Mouse (Mus musculus) embryonic facial prominence, embryonic 14.5 days (tissue): ENCODE measurements around the gene Pafah1b3. TPM values are rescaled to one million over a fixed set of nuclear protein-coding genes. Genes with fewer than 3 reads are reported as not detected.
A peak's percentile ranks its signal among the peaks of the same experiment; 100 is the strongest.

Experiments used
- ATAC-seq: fragments of 200-750 bp; cut with Nextera tagmentation; 2 replicates; pipeline ENCODE4 v1.8.0; 2017; ENCODE audit warnings: low read depth, moderate number of reproducible peaks, moderate TSS enrichment
- DNase-seq: peaks from one replicate; pipeline ENCODE4 v3.0.0-alpha.2; 2015; ENCODE audit warnings: low spot score
- H3K27ac ChIP-seq: fragments of 300-500 bp; sonication (generic); replicated peaks from 2 replicates; pipeline ENCODE4 v1.5.1; 2014; ENCODE audit warnings: low read depth, mild to moderate bottlenecking, low read length, moderate library complexity
- H3K27me3 ChIP-seq: fragments of 300-500 bp; sonication (generic); replicated peaks from 2 replicates; pipeline ENCODE4 v1.6.1; 2014; ENCODE audit warnings: low read length; ENCODE audit not compliant: control insufficient read depth, insufficient read depth
- H3K36me3 ChIP-seq: fragments of 300-500 bp; sonication (generic); 2 replicates; pipeline ENCODE4 v1.6.1; 2014; ENCODE audit warnings: low read length, mixed read lengths; ENCODE audit not compliant: control insufficient read depth, insufficient read depth
- H3K4me1 ChIP-seq: fragments of 300-500 bp; sonication (generic); 2 replicates; pipeline ENCODE4 v1.6.1; 2014; ENCODE audit warnings: antibody characterized with exemption, low read length; ENCODE audit not compliant: control insufficient read depth, insufficient read depth
- H3K4me2 ChIP-seq: fragments of 300-500 bp; sonication (generic); 2 replicates; pipeline ENCODE4 v1.6.1; 2014; ENCODE audit warnings: low read depth, mild to moderate bottlenecking, low read length, moderate library complexity, mixed read lengths
- H3K4me3 ChIP-seq: fragments of 300-500 bp; sonication (generic); 2 replicates; pipeline ENCODE4 v1.5.1; 2014; ENCODE audit warnings: low read depth, mild to moderate bottlenecking, low read length
- H3K9ac ChIP-seq: fragments of 300-500 bp; sonication (generic); 2 replicates; pipeline ENCODE4 v1.6.1; 2014; ENCODE audit warnings: low read depth, mild to moderate bottlenecking, low read length, moderate library complexity, mixed read lengths
- H3K9me3 ChIP-seq: fragments of 300-500 bp; sonication (generic); 2 replicates; pipeline ENCODE4 v1.6.1; 2016; ENCODE audit warnings: low read length; ENCODE audit not compliant: control insufficient read depth
- WGBS: fragments of 180-500 bp; shearing (Covaris S2); extraction: QIAGEN DNeasy Blood & Tissue Kit; methylation state at CpG from one replicate; pipeline ENCODE4 v1.1.7; 2014; 5-methylcytosine and 5-hydroxymethylcytosine counted together
- polyA plus RNA-seq: library from polyadenylated mRNA; unstranded; fragments of >200 nt; fragmentation: Nextera tagmentation; extraction: Ambion mirVana; gene quantifications from 2 replicates; pipeline ENCODE4 v1.2.1, GENCODE M21; 2014

The Pafah1b3 gene
- polyA plus RNA-seq, 1 experiment from 2014 or later: 173 TPM

DNA sequence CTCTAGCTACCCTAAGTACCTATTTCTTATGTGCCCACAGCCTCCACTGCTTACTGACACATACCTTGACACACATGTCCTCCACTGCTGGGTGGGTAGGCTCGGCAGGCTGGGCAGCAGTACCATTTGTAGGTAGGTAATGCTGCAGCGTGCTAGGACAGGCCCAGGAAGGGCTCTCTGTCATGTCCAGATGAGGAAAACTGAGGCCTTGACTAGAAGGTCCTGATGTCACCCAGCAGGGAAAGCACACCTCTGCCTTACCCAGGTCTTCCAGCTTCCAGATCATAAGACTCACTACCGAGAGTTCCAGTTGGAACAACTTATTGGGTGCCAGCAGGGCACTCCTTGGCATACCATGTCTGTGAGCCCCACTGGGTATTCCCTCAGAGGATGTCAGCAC lies 22.8 kb downstream of the Pafah1b3 start:
- peaks cover 49% of the 10 kb centered on the region for H3K36me3 ChIP-seq
- no peaks in the 10 kb centered on the region for H3K27me3 ChIP-seq
- no peak for ATAC-seq
- WGBS: 77% methylated on average over 3 of the region's 3 CpGs
- H3K9ac ChIP-seq: peak overlapping the region; percentile 41; the same call in 1 of the 2 replicates
- DNase-seq: no peak
- no peak overlapping the region for H3K4me3 ChIP-seq
- H3K27ac ChIP-seq: peak overlapping the region; percentile 55
- no peak overlapping the region for H3K4me2 ChIP-seq
- H3K9me3 ChIP-seq: no peaks in the 10 kb centered on the region
- peaks cover 32% of the 10 kb centered on the region for H3K4me1 ChIP-seq

DNA sequence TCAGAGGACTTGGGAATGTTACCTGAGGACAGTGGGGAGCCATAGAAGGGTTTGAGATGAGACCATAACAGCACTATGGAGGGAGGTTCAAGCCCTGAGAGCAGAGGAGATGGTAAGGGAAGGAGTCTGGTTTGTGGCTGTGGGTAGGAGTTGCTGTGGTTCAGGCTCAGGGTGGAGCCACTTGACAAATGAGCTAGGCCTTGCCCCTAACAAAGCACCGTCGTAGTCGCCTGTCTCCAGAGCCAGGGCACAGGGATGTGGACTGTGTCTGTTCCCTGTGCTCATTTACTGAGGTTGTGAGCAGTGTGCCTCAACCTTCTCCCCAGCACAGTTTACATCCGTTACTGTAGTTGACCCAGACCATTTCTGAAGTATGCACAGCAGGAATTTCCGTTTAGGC lies 23.2 kb downstream of the Pafah1b3 start:
- peak overlapping the region; percentile 42; the same call in 1 of the 2 replicates for H3K9ac ChIP-seq
- H3K4me2 ChIP-seq: no peak overlapping the region
- DNase-seq (no peak), ATAC-seq (no peak)
- WGBS: 44% methylated on average over 3 of the region's 5 CpGs
- peak overlapping the region; percentile 55 for H3K27ac ChIP-seq
- no peaks in the 10 kb centered on the region for H3K27me3 ChIP-seq
- H3K4me3 ChIP-seq: no peak overlapping the region
- peaks cover 49% of the 10 kb centered on the region for H3K36me3 ChIP-seq
- H3K4me1 ChIP-seq: peaks cover 30% of the 10 kb centered on the region
- H3K9me3 ChIP-seq: no peaks in the 10 kb centered on the region

DNA sequence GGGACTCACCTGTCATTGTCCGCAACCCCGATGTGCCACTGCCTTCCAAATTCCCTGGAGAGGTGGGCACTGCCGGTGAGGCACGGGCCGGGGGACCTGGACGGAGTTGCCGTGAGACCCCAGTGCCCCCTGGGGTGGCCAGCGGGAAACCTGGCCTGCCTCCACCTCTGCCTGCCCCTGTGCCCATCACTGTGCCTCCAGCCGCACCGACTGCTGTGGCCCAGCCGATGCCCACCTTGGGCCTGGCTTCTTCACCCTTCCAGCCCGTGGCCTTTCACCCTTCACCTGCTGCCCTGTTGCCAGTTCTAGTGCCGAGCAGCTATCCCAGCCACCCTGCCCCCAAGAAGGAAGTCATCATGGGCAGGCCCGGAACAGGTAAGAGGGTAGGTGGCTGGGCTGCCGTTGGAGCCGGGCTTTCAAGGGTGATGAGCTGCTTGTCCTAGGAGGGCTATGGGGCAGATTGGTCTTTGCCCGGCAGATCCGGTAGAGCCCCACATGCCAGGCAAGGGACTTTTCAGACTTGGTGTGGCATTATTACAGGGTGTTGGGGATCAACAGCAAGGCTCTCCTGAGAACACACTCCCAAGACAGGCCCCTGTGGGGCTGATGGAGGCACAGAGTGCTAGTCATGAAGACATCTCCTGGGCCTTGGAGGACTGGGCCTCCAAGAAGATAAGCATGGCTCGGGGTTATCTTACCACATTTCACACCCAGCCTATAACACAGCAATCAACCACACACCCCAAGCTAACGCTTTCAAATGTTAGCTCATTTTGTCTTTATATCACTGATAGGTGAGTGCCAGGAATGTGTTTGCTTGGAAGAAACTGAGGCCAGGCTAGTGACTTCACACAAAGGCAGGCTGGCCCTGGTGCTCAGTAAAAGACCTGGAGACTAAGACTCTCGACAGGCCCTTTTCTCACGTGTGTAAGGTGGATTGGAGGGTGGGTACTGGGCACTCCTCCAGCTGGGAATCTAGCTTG lies 24.2 kb downstream of the Pafah1b3 start:
- 89% methylated on average over 22 of the region's 22 CpGs for WGBS
- peaks cover 35% of the 10 kb centered on the region for H3K4me1 ChIP-seq
- no peaks in the 10 kb centered on the region for H3K9me3 ChIP-seq
- H3K27ac ChIP-seq: no peak overlapping the region
- peaks cover 49% of the 10 kb centered on the region for H3K36me3 ChIP-seq
- DNase-seq (no peak), ATAC-seq (no peak)
- no peak overlapping the region for H3K4me3 ChIP-seq
- H3K4me2 ChIP-seq: no peak overlapping the region
- H3K27me3 ChIP-seq: no peaks in the 10 kb centered on the region
- 0 out of 2 replicates have a peak overlapping the region, but pooled peaks have one; percentile 42 for H3K9ac ChIP-seq

DNA sequence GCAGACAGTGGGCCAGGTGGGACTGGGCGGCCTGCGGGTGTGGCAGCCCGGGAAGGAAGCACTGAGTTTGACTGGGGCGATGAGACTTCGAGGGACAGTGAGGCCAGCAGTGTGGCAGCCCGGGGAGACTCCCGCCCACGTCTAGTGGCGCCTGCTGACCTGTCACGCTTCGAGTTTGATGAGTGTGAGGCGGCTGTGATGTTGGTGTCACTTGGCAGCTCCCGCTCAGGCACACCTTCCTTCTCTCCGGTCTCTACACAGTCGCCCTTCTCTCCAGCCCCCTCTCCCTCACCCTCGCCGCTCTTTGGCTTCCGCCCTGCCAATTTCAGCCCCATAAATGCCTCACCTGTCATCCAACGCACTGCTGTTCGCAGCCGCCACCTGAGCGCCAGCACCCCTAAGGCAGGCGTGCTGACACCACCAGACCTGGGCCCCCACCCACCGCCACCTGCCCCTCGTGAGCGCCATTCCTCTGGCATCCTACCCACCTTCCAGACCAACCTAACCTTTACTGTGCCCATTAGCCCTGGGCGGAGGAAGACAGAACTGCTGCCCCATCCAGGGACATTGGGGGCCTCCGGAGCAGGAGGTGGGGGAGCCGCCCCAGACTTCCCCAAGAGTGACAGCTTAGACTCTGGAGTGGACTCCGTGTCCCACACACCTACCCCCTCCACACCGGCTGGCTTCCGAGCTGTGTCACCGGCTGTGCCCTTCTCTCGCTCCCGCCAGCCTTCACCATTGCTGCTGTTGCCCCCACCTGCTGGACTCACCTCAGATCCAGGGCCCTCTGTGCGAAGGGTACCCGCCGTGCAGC lies 25.1 kb downstream of the Pafah1b3 start:
- Histone ChIP-seq H3K9me3 (no peaks in the 10 kb centered on the region), H3K27ac (no peak overlapping the region), H3K4me2 (no peak overlapping the region), H3K36me3 (peaks cover 49% of the 10 kb centered on the region), H3K4me3 (no peak overlapping the region), H3K9ac (no peak overlapping the region), H3K27me3 (no peaks in the 10 kb centered on the region), H3K4me1 (peaks cover 33% of the 10 kb centered on the region)
- DNase-seq (no peak), ATAC-seq (no peak)
- 87% methylated on average over 35 of the region's 38 CpGs for WGBS

DNA sequence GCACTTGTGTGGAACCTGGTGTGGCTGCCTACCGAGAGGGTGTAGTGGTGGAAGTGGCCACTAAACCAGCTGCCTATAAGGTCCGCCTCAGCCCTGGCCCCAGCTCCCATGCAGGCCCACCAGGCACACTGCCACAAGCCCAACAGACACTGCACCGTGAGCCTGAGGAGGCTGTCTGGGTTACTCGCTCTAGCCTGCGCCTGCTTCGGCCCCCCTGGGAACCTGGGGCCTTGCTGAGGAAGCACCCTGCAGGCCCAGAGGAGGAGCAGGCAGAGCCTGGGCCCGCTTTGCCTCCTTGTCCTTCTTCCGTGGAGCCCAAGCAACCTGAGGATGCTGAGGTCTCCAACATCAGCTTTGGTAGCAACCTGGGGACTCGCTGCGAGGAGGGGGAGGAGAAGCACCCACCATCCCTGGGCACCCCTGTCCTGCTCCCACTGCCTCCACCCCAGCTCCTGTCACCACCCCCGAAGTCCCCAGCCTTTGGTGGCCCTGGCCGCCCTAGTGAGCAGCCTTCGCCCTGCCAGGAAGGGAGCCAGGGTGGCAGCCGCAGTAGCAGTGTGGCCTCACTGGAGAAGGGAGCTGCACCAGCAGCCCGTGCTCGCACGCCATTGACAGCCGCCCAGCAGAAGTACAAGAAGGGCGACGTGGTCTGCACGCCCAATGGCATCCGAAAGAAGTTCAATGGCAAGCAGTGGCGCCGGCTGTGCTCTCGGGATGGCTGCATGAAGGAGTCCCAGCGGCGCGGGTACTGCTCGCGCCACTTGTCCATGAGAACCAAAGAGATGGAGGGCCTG lies 25.9 kb downstream of the Pafah1b3 start:
- 87% methylated on average over 25 of the region's 30 CpGs for WGBS
- Histone ChIP-seq H3K9me3 (no peaks in the 10 kb centered on the region), H3K4me1 (peaks cover 29% of the 10 kb centered on the region), H3K27me3 (no peaks in the 10 kb centered on the region), H3K36me3 (peaks cover 49% of the 10 kb centered on the region), H3K4me3 (no peak overlapping the region), H3K4me2 (no peak overlapping the region), H3K27ac (no peak overlapping the region), H3K9ac (no peak overlapping the region)
- ATAC-seq (no peak), DNase-seq (no peak)

DNA sequence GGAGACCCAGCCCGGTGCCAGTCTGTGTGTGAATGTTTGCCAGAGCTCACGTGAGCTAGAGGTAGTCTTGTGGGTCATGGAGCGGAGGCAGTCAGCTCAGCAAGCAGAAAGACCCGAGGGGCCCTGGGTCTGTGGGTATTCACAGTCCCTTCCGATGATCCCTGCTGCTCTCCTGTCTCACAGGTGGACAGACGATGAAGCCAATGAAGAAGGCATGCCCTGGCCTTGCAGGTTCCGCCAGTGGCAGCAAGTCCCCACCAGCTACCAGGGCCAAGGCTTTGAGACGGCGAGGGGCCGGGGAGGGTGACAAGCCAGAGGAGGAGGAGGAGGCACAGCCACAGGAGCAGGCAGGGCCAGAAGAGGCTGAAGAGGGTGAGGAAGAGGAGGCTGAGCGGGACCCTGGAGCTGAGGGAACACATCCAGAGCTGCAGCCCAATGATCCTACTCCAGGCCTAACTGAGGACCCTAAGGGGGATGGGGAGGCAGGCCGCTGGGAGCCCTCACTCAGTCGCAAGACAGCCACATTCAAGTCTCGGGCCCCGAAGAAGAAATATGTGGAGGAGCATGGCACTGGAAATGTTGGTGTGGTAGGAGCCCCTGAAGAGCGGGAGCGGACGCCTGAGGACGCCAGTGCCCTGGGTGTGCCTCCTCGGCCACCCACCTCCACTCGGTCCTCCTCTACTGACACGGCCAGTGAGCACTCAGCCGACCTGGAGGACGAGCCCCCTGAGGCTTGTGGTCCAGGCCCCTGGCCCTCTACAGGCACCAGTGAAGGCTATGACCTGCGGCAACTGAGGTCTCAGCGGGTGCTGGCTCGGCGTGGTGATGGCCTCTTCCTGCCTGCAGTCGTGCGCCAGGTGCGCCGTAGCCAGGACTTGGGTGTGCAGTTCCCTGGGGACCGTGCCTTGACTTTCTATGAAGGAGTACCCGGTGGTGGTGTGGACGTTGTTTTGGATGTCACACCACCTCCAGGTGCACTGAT lies 26.8 kb downstream of the Pafah1b3 start:
- 89% methylated on average over 34 of the region's 35 CpGs for WGBS
- Histone ChIP-seq H3K27me3 (no peaks in the 10 kb centered on the region), H3K4me1 (peaks cover 27% of the 10 kb centered on the region), H3K27ac (no peak overlapping the region), H3K4me2 (no peak overlapping the region), H3K36me3 (peaks cover 49% of the 10 kb centered on the region), H3K4me3 (no peak overlapping the region), H3K9me3 (no peaks in the 10 kb centered on the region), H3K9ac (no peak overlapping the region)
- no peak for DNase-seq
- ATAC-seq: no peak

DNA sequence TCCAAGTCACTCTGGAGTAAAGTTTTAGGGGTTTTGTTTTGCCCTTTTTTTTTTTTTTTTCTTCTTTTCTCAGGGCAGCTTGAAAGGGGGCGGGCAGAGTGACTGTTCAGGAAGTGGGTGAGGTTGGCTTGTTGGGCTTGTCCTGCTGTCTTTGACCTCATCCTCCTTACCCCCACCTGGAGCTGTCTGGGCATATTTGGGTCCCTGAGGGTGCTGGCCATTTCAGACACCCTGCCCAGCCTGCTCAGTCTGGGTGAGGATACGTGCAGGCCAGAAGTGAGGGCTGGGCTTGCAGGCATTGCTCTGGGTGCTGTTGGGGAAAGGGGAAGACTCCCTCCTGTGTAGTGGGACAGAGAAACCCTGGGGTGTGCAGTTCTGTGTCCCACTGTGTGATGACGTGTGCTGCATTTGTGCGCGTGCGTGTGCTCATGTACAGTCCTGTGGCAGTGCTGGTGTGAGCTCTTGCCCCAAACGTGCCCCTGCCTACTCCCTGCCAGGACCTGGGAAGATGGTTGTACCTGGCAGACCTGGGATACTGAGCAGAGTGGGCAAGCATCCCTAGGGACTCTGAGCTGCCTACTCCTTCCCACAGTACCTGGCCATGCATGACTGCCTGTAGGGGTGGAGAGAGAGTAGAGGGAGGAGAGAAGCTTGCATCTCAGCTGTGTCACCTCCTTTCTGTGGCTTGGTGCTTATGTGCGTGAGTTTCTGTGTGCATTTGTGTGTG lies 28.1 kb downstream of the Pafah1b3 start:
- H3K27ac ChIP-seq: 0 out of 2 replicates have a peak overlapping the region, but pooled peaks have one; percentile 75

More for the DNA sequence above, 28.1 kb downstream of the Pafah1b3 start:
- Histone ChIP-seq H3K4me1 (peaks cover 17% of the 10 kb centered on the region), H3K9me3 (no peaks in the 10 kb centered on the region), H3K36me3 (peaks cover 37% of the 10 kb centered on the region), H3K4me2 (peak overlapping the region; percentile 92), H3K4me3 (peak overlapping the region; percentile 69), H3K9ac (peak overlapping the region; percentile 80; the same call in 1 of the 2 replicates), H3K27me3 (no peaks in the 10 kb centered on the region)
- ATAC-seq (no peak), DNase-seq (no peak)
- WGBS: 74% methylated on average over 8 of the region's 8 CpGs
